Mouse (Mus musculus) limb, embryonic 11.5 days (tissue): Measurements from ENCODE around the gene Trub2. TPM values are rescaled to one million over a fixed set of nuclear protein-coding genes. Genes with fewer than 3 reads are reported as not detected.
A peak's percentile ranks its signal among the peaks of the same experiment; 100 is the strongest.

Source experiments
- ATAC-seq: fragments of 200-750 bp; cut with Nextera tagmentation; 2 replicates; pipeline ENCODE4 v1.8.0; 2017; ENCODE audit warnings: low read depth; ENCODE audit not compliant: insufficient number of reproducible peaks, low FRiP score, low TSS enrichment
- DNase-seq: peaks from one replicate; pipeline ENCODE4 v3.0.0-alpha.2; 2015; ENCODE audit warnings: low spot score
- H3K27ac ChIP-seq: fragments of 300-500 bp; sonication (generic); replicated peaks from 2 replicates; pipeline ENCODE4 v1.5.1; 2014; ENCODE audit warnings: low read depth, mild to moderate bottlenecking, low read length
- H3K27me3 ChIP-seq: fragments of 300-500 bp; sonication (generic); 2 replicates; pipeline ENCODE4 v1.6.1; 2014; ENCODE audit warnings: mild to moderate bottlenecking, low read length, mixed read lengths; ENCODE audit not compliant: control insufficient read depth, insufficient read depth
- H3K36me3 ChIP-seq: fragments of 300-500 bp; sonication (generic); 2 replicates; pipeline ENCODE4 v1.6.1; 2014; ENCODE audit warnings: mild to moderate bottlenecking, low read length, moderate library complexity, mixed read lengths; ENCODE audit not compliant: control insufficient read depth, insufficient read depth
- H3K4me1 ChIP-seq: fragments of 300-500 bp; sonication (generic); 2 replicates; pipeline ENCODE4 v1.6.1; 2014; ENCODE audit warnings: low read length, mixed read lengths; ENCODE audit not compliant: control insufficient read depth, insufficient read depth
- H3K4me2 ChIP-seq: fragments of 300-500 bp; sonication (generic); 2 replicates; pipeline ENCODE4 v1.6.1; 2014; ENCODE audit warnings: low read depth, mild to moderate bottlenecking, moderate library complexity; ENCODE audit not compliant: severe bottlenecking
- H3K4me3 ChIP-seq: fragments of 300-500 bp; sonication (generic); 2 replicates; pipeline ENCODE4 v1.5.1; 2014; ENCODE audit warnings: low read depth, low read length
- H3K9ac ChIP-seq: fragments of 300-500 bp; sonication (generic); 2 replicates; pipeline ENCODE4 v1.6.1; 2014; ENCODE audit warnings: mild to moderate bottlenecking, low read length
- H3K9me3 ChIP-seq: fragments of 300-500 bp; sonication (generic); 2 replicates; pipeline ENCODE4 v1.6.1; 2016; ENCODE audit warnings: low read length; ENCODE audit not compliant: control insufficient read depth
- WGBS: fragments of 180-500 bp; shearing (Covaris S2); extraction: QIAGEN DNeasy Blood & Tissue Kit; methylation state at CpG from one replicate; pipeline ENCODE4 v1.1.7; 2014; 5-methylcytosine and 5-hydroxymethylcytosine counted together
- polyA plus RNA-seq: library from polyadenylated mRNA; unstranded; fragments of >200 nt; fragmentation: Nextera tagmentation; extraction: Ambion mirVana; gene quantifications from 2 replicates; pipeline ENCODE4 v1.2.1, GENCODE M21; 2014

The Trub2 gene
- polyA plus RNA-seq, 1 experiment from 2014 or later: 36.1 TPM

GRCm38 (mm10) chr2:29767976-29768709 lies 20.2 kb downstream of the Trub2 start:
- Histone ChIP-seq H3K4me1 (no peaks in the 10 kb centered on the region), H3K9ac (no peak overlapping the region), H3K4me2 (no peak overlapping the region), H3K36me3 (no peaks in the 10 kb centered on the region; the same call in 1 of the 2 replicates), H3K27ac (no peak overlapping the region), H3K27me3 (no peaks in the 10 kb centered on the region), H3K9me3 (no peaks in the 10 kb centered on the region), H3K4me3 (no peak overlapping the region)
- 63% methylated on average over 11 of the region's 11 CpGs for WGBS
- no peak for ATAC-seq
- no peak for DNase-seq

GRCm38 (mm10) chr2:29764831-29765230 lies 23.5 kb downstream of the Trub2 start:
- Histone ChIP-seq H3K4me3 (no peak overlapping the region), H3K36me3 (no peaks in the 10 kb centered on the region), H3K4me1 (no peaks in the 10 kb centered on the region), H3K27me3 (no peaks in the 10 kb centered on the region), H3K9ac (no peak overlapping the region), H3K27ac (no peak overlapping the region), H3K4me2 (no peak overlapping the region), H3K9me3 (no peaks in the 10 kb centered on the region)
- 0% methylated on average over 1 of the region's 1 CpGs for WGBS
- DNase-seq: peak; percentile 81
- no peak for ATAC-seq

GRCm38 (mm10) chr2:29755693-29756092 lies 32.6 kb downstream of the Trub2 start:
- ATAC-seq (no peak), DNase-seq (no peak)
- H3K27me3 ChIP-seq: peaks cover 24% of the 10 kb centered on the region
- no peaks in the 10 kb centered on the region for H3K36me3 ChIP-seq
- H3K9me3 ChIP-seq: no peaks in the 10 kb centered on the region
- H3K4me3 ChIP-seq: no peak overlapping the region
- no peak overlapping the region for H3K4me2 ChIP-seq
- no peak overlapping the region for H3K27ac ChIP-seq
- 0 out of 2 replicates have a peak, but pooled peaks cover 4% of the 10 kb centered on the region for H3K4me1 ChIP-seq
- no peak overlapping the region for H3K9ac ChIP-seq

- 90% methylated on average over 5 of the region's 5 CpGs for WGBS
These were observed 35.9 kb downstream of the Trub2 start for GRCm38 (mm10) chr2:29752397-29752796.

GRCm38 (mm10) chr2:29751497-29751896 lies 36.8 kb downstream of the Trub2 start, which contains the start of gene Gm13420:
Gene Gm13420 (minus strand): TSS chr2:29751685.
- ATAC-seq (no peak), DNase-seq (no peak)
- Histone ChIP-seq H3K4me1 (peaks cover 8% of the 10 kb centered on the region; the same call in 1 of the 2 replicates), H3K27ac (no peak within 1 kb of the TSS), H3K27me3 (peaks cover 56% of the 10 kb centered on the region), H3K9me3 (no peaks in the 10 kb centered on the region), H3K9ac (no peak within 1 kb of the TSS), H3K4me2 (peak within 1 kb of the TSS; percentile 31), H3K4me3 (peak within 1 kb of the TSS; percentile 10; the same call in 1 of the 2 replicates), H3K36me3 (no peaks in the 10 kb centered on the region)
- 7% methylated on average over 28 of the region's 28 CpGs for WGBS

More at GRCm38 (mm10) chr2:29752397-29752796, 35.9 kb downstream of the Trub2 start:
- peaks cover 5% of the 10 kb centered on the region; the same call in 1 of the 2 replicates for H3K4me1 ChIP-seq
- no peak overlapping the region for H3K27ac ChIP-seq
- no peak overlapping the region for H3K9ac ChIP-seq
- no peak overlapping the region for H3K4me3 ChIP-seq
- no peak for DNase-seq
- peaks cover 47% of the 10 kb centered on the region for H3K27me3 ChIP-seq
- no peak for ATAC-seq
- H3K9me3 ChIP-seq: no peaks in the 10 kb centered on the region
- H3K36me3 ChIP-seq: no peaks in the 10 kb centered on the region
- no peak overlapping the region for H3K4me2 ChIP-seq

GRCm38 (mm10) chr2:29748499-29748898 lies 39.8 kb downstream of the Trub2 start:
- H3K4me2 ChIP-seq: no peak overlapping the region
- peaks cover 8% of the 10 kb centered on the region; the same call in 1 of the 2 replicates for H3K4me1 ChIP-seq
- WGBS: 82% methylated on average over 4 of the region's 4 CpGs
- H3K9me3 ChIP-seq: no peaks in the 10 kb centered on the region
- ATAC-seq (no peak), DNase-seq (no peak)
- H3K27me3 ChIP-seq: peaks cover 66% of the 10 kb centered on the region
- H3K36me3 ChIP-seq: no peaks in the 10 kb centered on the region
- no peak overlapping the region for H3K27ac ChIP-seq
- no peak overlapping the region for H3K4me3 ChIP-seq
- no peak overlapping the region for H3K9ac ChIP-seq

- H3K4me2 ChIP-seq: no peak overlapping the region
- no peak for ATAC-seq
- H3K4me1 ChIP-seq: peaks cover 8% of the 10 kb centered on the region; the same call in 1 of the 2 replicates
- DNase-seq: peak; percentile 43
- no peak overlapping the region for H3K9ac ChIP-seq
- H3K27me3 ChIP-seq: peaks cover 61% of the 10 kb centered on the region
- no peak overlapping the region for H3K27ac ChIP-seq
- WGBS: 45% methylated on average over 5 of the region's 5 CpGs
- H3K9me3 ChIP-seq: no peaks in the 10 kb centered on the region
- no peaks in the 10 kb centered on the region for H3K36me3 ChIP-seq
- H3K4me3 ChIP-seq: no peak overlapping the region
These were observed 40.5 kb downstream of the Trub2 start for GRCm38 (mm10) chr2:29747852-29748251.

GRCm38 (mm10) chr2:29747188-29747782 lies 41.0 kb downstream of the Trub2 start:
- no peak overlapping the region for H3K27ac ChIP-seq
- H3K36me3 ChIP-seq: no peaks in the 10 kb centered on the region
- WGBS: 4% methylated on average over 38 of the region's 50 CpGs
- ATAC-seq: no peak
- H3K9me3 ChIP-seq: no peaks in the 10 kb centered on the region
- peak overlapping the region; percentile 23 for H3K4me3 ChIP-seq
- DNase-seq: no peak
- H3K9ac ChIP-seq: peak overlapping the region; percentile 22; the same call in 1 of the 2 replicates
- peaks cover 57% of the 10 kb centered on the region for H3K27me3 ChIP-seq
- H3K4me2 ChIP-seq: peak overlapping the region; percentile 55
- peaks cover 8% of the 10 kb centered on the region; the same call in 1 of the 2 replicates for H3K4me1 ChIP-seq
